Mouse (Mus musculus) inflammation-experienced regulatory T-cells (primary cell): ENCODE results near the gene Nubp2. TPM values are rescaled to one million over a fixed set of nuclear protein-coding genes. Genes with fewer than 3 reads are reported as not detected.

Source experiments
- polyA plus RNA-seq, 2 experiments: library from polyadenylated mRNA; unstranded; fragments of 100-300 nt; shearing (Covaris generic); gene quantifications; one replicate each; pipeline ENCODE4 v1.2.1; 2017

Gene Nubp2
- polyA plus RNA-seq, result 100 to 1,000 TPM in 1 of 2 experiments, 10 to 100 TPM in 1; 98.2 to 103 TPM

GRCm38 (mm10) chr17:24886134-24886931, at the start of gene Nubp2, which contains the start of gene Spsb3:
Gene Nubp2 (minus strand): TSS chr17:24886349.
Gene Spsb3 (plus strand): TSS chr17:24886643.

GRCm38 (mm10) chr17:24896241-24896992, 10.3 kb upstream of the Nubp2 start, which contains the start of gene Nme3:
Gene Nme3 (plus strand): TSS chr17:24896500.

GRCm38 (mm10) chr17:24894995-24895547, 8.9 kb upstream of the Nubp2 start, which contains the start of the genes Eme2 and Mrps34:
Gene Eme2 (minus strand): TSS chr17:24895087.
Gene Mrps34 (plus strand): TSS chr17:24895116.

GRCm38 (mm10) chr17:24865776-24866175, 20.4 kb downstream of the Nubp2 start, which contains the start of gene Igfals:
Gene Igfals (plus strand): TSS chr17:24865997.

GRCm38 (mm10) chr17:24850065-24850772, 35.9 kb downstream of the Nubp2 start, which contains the start of gene Fahd1:
Gene Fahd1 (minus strand): TSS chr17:24850364.

GRCm38 (mm10) chr17:24839842-24840241, 46.3 kb downstream of the Nubp2 start, which contains the start of gene Hagh:
Gene Hagh (plus strand): TSS chr17:24840143.

Other genes with a start within 250 kb of the Nubp2 start
- under 1 TPM in 1 of 2 experiments, not detected in 1; 0.68 TPM for gene Slc9a3r2, start 236.0 kb downstream of the Nubp2 start, polyA plus RNA-seq
- gene Npw, start 227.9 kb downstream of the Nubp2 start, polyA plus RNA-seq, result not detected
- gene Zfp598, start 216.7 kb downstream of the Nubp2 start, polyA plus RNA-seq, result 10 to 100 TPM; 18.3 to 27.2 TPM
- 1 to 10 TPM in 1 of 2 experiments, under 1 TPM in 1; 0.42 to 1.3 TPM for gene Syngr3, start 196.4 kb downstream of the Nubp2 start, polyA plus RNA-seq
- gene Gfer, start 190.2 kb downstream of the Nubp2 start, polyA plus RNA-seq, result 10 to 100 TPM; 37.0 to 38.8 TPM
- 1 to 10 TPM; 2.3 to 3.1 TPM for gene Noxo1, start 190.1 kb downstream of the Nubp2 start, polyA plus RNA-seq
- gene Tbl3, start 178.7 kb downstream of the Nubp2 start, polyA plus RNA-seq, result 10 to 100 TPM; 51.3 to 56.7 TPM
- gene Rnf151, start 168.3 kb downstream of the Nubp2 start, polyA plus RNA-seq, result under 1 TPM in 1 of 2 experiments, not detected in 1; 0.22 TPM
- 100 to 1,000 TPM; 677 to 785 TPM for gene Rps2, start 168.2 kb downstream of the Nubp2 start, polyA plus RNA-seq
- 100 to 1,000 TPM; 194 to 233 TPM for gene Ndufb10, start 161.9 kb downstream of the Nubp2 start, polyA plus RNA-seq
- gene Rpl3l, start 158.5 kb downstream of the Nubp2 start, polyA plus RNA-seq, result under 1 TPM in 1 of 2 experiments, not detected in 1; 0.27 TPM
- 10 to 100 TPM; 11.8 to 15.4 TPM for gene Msrb1, start 149.7 kb downstream of the Nubp2 start, polyA plus RNA-seq
- not detected for gene Hs3st6, start 133.4 kb downstream of the Nubp2 start, polyA plus RNA-seq
- 1 to 10 TPM in 1 of 2 experiments, under 1 TPM in 1; 0.28 to 1.3 TPM for gene Meiob, start 82.1 kb downstream of the Nubp2 start, polyA plus RNA-seq
- 10 to 100 TPM; 32.9 to 51.8 TPM for gene Hagh, start 46.2 kb downstream of the Nubp2 start, polyA plus RNA-seq
- 1 to 10 TPM; 2.0 to 4.4 TPM for gene Fahd1, start 36.0 kb downstream of the Nubp2 start, polyA plus RNA-seq
- under 1 TPM; 0.71 to 0.89 TPM for gene Igfals, start 20.4 kb downstream of the Nubp2 start, polyA plus RNA-seq
- gene Spsb3, start 294 bp upstream of the Nubp2 start, polyA plus RNA-seq, result 10 to 100 TPM; 64.7 to 65.4 TPM
- gene Eme2, start 8.7 kb upstream of the Nubp2 start, polyA plus RNA-seq, result 10 to 100 TPM; 45.4 to 49.2 TPM
- 10 to 100 TPM; 75.4 to 84.7 TPM for gene Mrps34, start 8.8 kb upstream of the Nubp2 start, polyA plus RNA-seq
- gene Nme3, start 10.2 kb upstream of the Nubp2 start, polyA plus RNA-seq, result 10 to 100 TPM; 41.3 to 53.5 TPM
- 10 to 100 TPM; 47.9 to 60.0 TPM for gene Mapk8ip3, start 50.6 kb upstream of the Nubp2 start, polyA plus RNA-seq
- 10 to 100 TPM; 25.0 to 31.5 TPM for gene Jpt2, start 74.3 kb upstream of the Nubp2 start, polyA plus RNA-seq
- 10 to 100 TPM in 1 of 2 experiments, 1 to 10 TPM in 1; 8.2 to 10.2 TPM for gene Cramp1l, start 129.4 kb upstream of the Nubp2 start, polyA plus RNA-seq
- 10 to 100 TPM; 20.7 to 27.0 TPM for gene Ift140, start 129.7 kb upstream of the Nubp2 start, polyA plus RNA-seq
- gene Tmem204, start 197.2 kb upstream of the Nubp2 start, polyA plus RNA-seq, result 1 to 10 TPM; 1.6 to 1.7 TPM
- 10 to 100 TPM; 27.2 to 36.5 TPM for gene Telo2, start 229.6 kb upstream of the Nubp2 start, polyA plus RNA-seq
- gene Ptx4, start 234.4 kb upstream of the Nubp2 start, polyA plus RNA-seq, result 1 to 10 TPM in 1 of 2 experiments, not detected in 1; 3.6 TPM
- 10 to 100 TPM; 32.2 to 36.1 TPM for gene Clcn7, start 247.0 kb upstream of the Nubp2 start, polyA plus RNA-seq